Mouse (Mus musculus) layer of hippocampus, postnatal 36 days (tissue): ENCODE results near the gene Mip. TPM values are rescaled to one million over a fixed set of nuclear protein-coding genes. Genes with fewer than 3 reads are reported as not detected.
"Not testable (repeated sequence)": the region's sequence is repeated elsewhere in the genome, so short reads cannot be mapped to it uniquely, and the experiment has no call there.

Source experiments
- DNase-seq, 2 experiments: peaks; one replicate each; pipeline ENCODE4 v3.0.0; 2022
- total RNA-seq, 2 experiments: library from RNA; stranded (reverse); gene quantifications; 2 replicates each; pipeline ENCODE4 v1.2.3; 2021

Mip gene
- total RNA-seq, 2 experiments from 2014 or later = not detected

GRCm38 (mm10) chr10:128250565-128250964 lies 24.9 kb downstream of the Mip start:
- DNase-seq = no peak

DNA sequence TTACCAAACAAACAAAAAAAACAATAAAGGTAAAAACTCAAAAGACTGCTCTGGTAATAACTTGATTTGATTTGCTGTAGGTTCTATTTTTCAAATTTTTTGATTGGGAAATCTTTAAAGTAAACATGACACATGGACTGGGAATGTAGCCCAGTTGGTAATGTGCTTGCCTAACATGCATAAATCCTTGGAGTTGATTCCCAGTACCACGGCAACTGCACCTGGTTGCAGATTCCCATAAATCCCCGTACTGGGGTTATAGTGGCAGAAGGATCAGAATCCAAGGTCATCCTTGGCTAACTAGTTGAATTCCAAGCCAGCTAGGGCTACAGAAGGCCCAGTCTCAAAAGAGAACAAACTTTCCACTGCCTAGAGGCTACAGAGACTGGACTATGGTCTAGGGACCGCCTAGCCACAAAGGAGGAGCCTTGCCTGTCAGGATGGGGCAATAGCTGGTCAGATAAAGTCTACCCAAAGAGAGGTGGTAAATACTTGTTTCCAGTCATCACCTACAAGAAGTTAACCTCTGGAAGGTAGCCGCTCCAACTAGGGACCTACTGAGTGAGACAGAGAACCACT lies 28.1 kb downstream of the Mip start, which contains the start of gene Apon:
Gene Apon (plus strand): TSS at position 420 of the 579 bp plus-strand sequence.
- DNase-seq = no peak

GRCm38 (mm10) chr10:128255925-128256324 lies 30.3 kb downstream of the Mip start:
- no peak for DNase-seq

GRCm38 (mm10) chr10:128256328-128256727 lies 30.7 kb downstream of the Mip start:
- no peak for DNase-seq

DNA sequence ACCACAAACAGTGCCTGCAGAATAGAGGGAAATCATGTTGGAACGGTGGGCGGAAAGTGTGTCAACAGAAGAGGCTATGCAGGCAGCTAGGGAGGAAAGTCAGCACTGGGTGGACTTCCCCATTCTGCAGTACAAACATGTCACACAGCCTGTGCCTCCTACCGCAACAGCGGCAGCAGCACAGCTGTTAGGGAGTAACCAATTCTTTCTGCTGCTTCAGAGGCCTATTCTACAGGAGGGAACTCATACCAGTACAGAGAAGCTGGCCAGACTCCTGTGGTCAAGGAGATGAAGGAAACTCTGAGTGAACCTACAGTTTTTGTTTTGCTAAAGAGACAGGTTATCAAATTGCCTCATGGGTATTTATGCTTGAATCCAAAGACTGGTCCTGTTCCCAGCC lies 33.3 kb downstream of the Mip start:
- no peak for DNase-seq

GRCm38 (mm10) chr10:128259946-128260345 lies 34.3 kb downstream of the Mip start:
- DNase-seq = no peak

GRCm38 (mm10) chr10:128260376-128260775 lies 34.7 kb downstream of the Mip start:
- DNase-seq = not testable (repeated sequence)

GRCm38 (mm10) chr10:128262300-128262699 lies 36.7 kb downstream of the Mip start:
- DNase-seq = no peak

DNA sequence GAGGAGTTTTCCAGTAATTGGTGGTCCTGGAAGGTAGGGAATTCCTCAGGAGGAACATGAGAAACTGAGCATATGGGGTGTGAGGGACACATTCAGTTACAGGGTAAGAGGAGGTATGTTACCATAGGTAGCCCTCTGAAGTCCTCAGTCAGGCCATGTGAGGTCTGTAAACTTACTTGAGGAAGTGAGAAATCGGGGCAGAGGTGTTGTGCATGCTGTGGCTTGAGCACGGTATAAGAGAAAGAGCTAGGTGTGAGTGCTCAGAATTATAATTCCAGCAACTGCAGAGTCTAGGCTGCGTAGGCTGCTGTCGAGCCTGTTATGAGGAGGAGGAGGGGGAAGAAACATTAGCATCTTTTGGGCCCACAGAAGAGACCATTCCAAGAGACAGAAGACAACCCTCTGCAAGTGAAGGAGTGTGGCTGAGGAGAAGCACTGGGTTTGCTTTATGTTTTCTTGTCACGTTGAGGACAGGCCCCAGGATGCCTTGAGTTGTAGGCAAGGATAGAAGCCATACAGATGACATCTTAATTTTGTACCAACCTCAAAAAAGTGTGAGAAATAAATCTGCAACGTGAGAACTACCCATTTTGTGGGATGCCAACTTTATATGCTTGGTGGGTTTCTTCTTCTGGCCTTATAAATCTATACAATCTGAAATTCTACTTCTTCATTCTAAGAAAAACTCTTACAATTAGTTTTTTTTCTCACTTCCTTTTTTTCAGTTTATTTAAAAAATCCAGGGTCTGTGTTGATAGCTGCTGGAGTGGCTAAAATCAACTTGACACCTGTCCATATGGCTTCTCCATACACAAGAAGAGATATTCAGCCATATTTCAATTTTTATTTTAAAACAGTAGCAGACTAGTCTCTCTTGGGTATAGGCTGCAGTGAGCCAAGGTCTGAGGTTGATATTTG lies 38.0 kb downstream of the Mip start:
- no peak for DNase-seq

DNA sequence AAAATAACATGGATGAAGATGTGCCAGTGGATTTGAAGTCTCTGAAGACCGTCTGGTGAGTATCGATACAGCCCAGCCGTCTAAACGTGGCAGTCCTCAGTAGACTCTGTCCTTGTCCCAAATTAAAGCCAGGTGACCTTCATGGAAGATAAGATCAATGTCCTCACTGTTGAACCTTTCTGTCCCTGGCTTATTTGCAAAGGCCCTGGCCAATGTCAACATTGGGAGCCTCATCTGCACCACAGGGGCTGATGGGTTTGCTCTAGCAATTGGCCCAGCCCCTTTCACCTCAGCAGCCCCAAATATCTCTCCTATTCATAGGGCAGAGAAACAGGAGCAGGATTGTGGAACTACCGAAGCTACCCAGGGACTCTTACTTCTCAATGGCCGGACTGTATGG lies 42.7 kb downstream of the Mip start, which contains the start of gene Apof:
Gene Apof (plus strand): TSS at position 301 of the 400 bp plus-strand sequence.
- no peak for DNase-seq

DNA sequence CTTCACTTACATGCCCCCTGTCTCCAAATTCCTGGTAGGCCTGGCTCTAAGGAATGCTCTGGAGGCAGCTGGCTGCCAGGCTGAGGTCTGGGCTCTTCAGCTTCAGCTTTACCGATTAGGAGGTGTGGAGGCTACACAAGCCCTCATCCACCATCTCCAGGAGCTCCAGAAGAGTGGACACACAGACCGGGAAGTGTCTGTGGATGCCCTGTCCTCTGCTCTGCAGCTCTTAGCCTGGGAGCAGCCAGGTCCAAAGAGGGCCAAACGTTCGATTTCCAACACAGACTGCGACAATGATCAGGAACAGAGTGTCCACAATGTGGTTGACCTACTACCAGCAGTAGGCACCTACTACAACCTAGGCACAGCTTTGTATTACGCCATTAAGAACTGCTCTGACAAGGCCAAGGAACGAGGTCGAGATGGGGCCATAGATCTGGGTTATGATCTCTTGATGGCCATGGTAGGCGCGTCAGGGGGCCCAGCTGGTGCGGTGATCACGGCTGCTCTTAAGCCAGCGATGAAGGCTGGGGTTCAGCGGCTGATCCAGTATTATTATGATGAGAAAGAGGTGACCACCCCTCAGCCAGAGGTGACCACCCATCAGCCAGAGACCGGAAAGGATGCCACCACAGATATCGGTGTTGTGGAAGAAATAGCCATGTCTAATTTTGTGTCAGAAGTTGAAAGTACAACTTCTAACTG lies 43.7 kb downstream of the Mip start:
- DNase-seq = no peak

DNA sequence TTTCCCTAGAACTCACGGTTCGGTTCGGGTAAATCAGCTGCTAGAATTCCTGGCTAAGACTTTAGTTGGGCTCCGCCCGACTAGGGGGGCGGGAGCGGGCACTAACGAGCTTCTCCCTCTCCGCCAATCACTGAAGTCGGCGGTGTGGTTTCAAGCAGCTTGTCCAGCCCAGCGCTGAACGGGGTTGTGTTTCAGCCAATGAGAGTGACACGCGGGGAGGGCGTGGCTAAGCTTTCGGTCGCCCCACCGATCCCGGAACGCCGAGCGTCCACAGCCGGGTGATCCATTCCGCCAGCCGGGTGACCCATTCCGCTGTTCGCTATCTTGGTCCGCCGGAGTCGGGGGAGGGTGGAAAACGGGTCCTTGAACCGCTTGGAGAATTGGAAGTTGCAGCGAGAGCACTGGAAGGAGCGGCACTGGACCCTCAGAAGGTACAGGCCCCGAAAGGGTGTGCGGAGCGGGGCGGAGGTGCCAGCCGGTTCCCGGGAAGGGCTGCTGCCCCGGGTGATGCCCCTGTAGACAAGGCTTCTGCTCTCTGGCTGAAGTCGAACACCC lies 44.7 kb downstream of the Mip start, which contains the start of gene Stat2:
Gene Stat2 (plus strand): TSS at position 273 of the 555 bp plus-strand sequence.
- DNase-seq = peak; percentile 94 to 97

DNA sequence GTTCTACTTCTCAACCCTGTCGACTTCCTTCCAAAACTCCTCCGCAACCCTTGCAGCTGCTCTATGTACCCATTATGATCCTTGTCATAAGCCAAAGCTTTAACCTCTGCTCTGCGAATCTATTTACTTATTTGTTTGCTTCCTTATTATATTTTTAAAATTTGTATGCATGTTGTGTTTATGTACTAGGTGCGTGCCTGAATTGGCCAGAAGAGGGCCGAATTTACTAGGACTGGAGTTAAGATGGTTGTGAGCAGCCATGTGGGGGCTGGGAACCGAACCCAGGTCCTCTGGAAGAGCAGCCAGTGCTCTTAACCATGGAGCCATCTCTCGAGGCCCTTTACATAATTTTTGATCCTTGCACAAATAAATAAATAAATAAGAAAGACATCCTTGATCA lies 45.2 kb downstream of the Mip start:
- no peak for DNase-seq

- no peak for DNase-seq
Observed at GRCm38 (mm10) chr10:128271883-128272282, 46.2 kb downstream of the Mip start.

- DNase-seq = not testable (repeated sequence)
Observed at GRCm38 (mm10) chr10:128272819-128273439, 47.3 kb downstream of the Mip start.

- DNase-seq = not testable (repeated sequence)
Observed at GRCm38 (mm10) chr10:128275374-128275773, 49.7 kb downstream of the Mip start.

GRCm38 (mm10) chr10:128278158-128278557 lies 52.5 kb downstream of the Mip start:
- no peak for DNase-seq

DNA sequence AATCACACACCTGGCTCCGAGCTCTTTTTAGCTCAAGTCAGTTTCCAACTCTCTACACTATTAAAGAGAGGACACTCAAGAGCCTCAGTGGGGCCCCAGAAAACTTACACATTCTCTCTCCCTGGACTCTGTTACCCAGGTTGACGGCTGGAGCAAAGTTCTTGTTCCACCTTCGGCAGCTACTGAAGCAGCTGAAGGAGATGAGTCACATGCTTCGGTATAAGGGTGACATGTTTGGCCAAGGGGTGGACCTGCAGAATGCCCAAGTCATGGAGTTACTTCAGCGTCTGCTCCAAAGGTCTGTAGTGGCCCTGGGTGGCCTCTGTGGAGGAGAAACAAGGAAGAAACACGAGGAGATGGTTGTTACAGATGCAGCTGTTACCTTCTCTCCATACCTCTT lies 55.3 kb downstream of the Mip start:
- no peak for DNase-seq
